Mouse (Mus musculus) left cerebral cortex, adult 11 months (tissue): ENCODE results near the gene Plekha5.
"Not testable (repeated sequence)": the region's sequence is repeated elsewhere in the genome, so short reads cannot be mapped to it uniquely, and the experiment has no call there.

ENCODE experiments used
- DNase-seq: peaks from one replicate; pipeline ENCODE4 v3.0.0; 2022; ENCODE audit warnings: low spot score

Plekha5 gene

DNA sequence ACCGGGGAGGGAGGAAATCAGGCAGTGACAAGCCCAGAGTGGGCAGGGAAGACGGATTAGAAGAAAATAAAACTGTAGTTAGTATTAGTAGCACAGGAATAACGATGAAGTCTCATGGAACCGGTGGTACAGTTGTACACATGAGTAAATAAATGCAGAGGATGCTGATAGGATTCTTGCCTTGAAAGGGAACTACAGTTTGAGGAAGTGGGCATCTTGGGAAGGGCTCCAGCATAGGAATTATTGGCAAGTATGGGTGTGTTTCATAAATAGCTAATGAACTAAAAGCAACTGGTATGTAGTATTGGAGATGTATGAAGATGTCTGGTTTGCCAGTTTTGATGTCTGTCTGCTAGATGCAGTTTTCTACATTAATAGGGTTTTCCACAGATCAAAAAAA is 99.7 kb downstream of the Plekha5 start:
- no peak for DNase-seq

DNA sequence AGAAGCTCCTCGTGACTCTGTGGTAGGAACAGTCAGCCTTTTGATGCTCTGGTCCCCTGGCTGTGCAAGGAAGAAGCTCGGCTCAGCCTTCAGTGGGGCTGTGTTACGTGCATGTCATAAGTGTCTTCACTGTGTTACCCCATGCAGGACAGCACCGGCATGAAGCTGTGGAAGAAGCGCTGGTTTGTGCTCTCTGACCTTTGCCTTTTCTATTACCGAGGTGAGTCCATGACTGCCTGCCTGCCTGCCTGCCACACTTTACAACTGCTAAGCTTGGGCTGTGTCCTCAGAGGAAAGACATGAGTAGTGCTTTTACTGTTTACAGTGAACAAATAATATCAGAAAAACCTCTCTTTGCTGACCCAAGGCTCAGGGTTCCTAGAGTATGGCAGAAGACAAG is 104.6 kb downstream of the Plekha5 start:
- DNase-seq, result no peak

DNA sequence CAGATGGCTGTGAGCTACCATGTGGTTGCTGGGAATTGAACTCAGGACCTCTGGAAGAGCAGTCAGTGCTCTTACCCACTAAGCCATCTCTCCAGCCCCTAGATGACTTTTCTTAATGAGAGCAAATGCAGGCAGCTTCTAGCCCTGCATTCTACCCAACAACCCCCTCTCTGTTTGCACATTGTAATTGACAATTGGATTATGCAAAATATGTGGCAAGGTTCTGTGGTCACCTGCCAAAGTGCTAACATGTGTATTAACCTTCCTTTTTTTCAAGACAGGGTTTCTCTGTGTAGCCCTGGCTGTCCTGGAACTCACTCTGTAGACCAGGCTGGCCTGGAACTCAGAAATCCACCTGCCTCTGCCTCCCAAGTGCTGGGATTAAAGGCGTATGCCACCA is 109.0 kb downstream of the Plekha5 start:
- DNase-seq, result not testable (repeated sequence)

DNA sequence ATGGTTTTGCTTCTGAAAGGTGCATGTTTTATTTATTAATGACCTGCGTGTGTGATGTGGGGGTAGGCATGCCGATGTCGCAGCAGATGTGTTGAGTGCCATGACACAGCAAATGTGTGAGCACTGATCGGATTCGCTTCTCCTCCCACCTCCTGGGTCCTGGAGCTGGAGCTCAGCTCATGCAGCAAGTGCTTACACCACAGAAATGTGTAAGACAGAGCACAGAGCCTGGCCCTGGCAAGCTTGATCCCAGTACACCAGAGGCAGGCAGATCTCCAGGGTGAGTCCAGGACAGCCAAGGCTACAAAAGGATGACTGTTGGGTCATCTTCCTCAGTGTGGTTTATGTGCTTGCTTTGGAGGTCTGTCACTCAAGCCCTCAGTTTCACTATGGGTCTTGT is 109.8 kb downstream of the Plekha5 start:
- no peak for DNase-seq

DNA sequence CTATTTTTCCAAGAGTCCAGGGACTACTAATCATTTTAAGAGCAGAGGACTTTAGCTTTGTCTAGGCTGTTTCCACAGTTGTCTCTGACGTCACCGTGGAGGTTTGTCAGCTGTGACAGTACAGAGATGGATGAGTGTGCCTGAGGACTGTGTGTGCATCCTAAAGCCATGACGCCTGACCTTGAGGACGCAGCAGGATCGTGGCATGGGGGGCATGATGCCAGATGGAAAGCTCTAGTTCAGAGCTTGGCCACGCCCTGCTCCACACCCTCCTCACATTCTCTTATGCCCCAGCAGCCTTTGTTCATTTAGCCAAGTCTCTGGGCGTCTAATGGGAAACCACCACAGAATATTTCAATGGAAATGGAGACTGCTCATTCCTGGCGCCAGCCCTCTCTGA is 111.7 kb downstream of the Plekha5 start:
- no peak for DNase-seq

DNA sequence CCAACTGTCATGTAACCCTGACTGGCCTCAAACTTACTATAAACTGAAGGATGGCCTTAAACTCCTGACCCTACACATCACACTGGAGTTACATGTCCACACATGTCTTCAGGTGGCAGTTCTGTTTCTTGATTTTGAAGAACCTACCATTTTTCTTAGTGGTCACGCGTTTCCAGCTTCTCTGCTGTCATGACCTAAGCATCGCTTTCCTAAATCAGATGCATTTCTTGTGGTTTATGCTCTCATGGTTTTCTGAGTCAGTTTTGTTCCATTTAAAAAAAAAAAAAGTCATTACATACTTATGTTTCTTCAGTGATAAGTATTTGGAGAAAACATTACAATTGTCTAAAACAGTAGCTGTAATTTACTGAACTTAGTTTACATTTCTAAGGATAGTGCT is 118.1 kb downstream of the Plekha5 start:
- no peak for DNase-seq

DNA sequence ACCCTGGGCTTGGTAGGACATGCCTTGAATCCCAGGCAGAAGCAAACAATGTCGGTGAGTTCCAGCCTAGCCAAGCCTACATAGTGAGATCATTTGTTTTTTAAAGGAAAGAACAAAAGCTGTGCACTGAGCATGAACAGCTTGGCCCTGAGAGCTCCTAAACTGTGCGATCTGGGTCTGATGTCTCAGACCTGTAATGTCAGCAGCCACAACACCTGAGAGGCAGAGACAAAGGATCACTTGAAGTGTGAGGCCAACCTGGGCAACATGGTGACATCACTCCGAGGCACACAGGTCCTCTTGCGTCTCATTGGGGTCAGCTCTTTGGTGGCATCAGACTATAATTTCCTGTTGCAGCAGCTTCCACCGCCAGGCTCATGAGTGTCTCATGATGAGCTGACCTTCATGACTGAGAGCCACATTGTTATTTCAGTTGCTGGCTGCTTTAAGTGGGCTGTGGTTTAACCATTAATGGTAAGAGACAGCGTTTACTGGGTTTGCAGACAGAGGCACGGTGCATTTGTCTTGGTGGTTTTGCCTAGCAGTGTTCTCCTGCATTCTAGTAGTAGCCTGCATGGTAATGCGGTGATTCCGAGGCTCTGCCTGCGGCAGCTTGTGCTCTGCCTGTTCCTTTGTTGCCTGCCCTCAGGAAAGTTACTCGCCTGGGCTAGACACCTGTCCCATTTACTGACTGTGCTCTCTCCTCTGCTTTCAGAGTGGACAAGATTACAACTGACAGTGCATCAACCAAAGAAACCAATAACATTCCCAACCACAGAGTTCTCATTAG is 119.3 kb downstream of the Plekha5 start:
- no peak for DNase-seq

DNA sequence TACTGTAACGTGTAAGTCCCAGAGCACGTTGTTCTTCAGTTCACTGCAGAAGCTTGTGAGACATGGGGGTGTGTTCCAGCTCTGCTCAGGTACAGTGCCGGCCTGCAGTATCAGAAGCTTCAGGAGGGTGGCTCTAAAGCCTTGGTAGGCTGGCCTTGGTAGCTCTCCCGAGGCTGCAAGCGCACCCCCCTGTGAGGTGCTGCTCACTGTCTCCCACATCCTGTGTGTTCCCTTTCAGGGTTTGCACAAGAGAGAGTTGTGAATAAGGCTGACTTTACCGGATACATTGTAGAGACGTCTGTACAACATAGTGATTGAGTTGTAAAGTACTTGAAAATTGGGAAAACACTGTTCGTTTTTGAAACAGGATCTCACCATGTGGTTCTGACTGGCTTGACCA is 122.2 kb downstream of the Plekha5 start:
- DNase-seq, result no peak

DNA sequence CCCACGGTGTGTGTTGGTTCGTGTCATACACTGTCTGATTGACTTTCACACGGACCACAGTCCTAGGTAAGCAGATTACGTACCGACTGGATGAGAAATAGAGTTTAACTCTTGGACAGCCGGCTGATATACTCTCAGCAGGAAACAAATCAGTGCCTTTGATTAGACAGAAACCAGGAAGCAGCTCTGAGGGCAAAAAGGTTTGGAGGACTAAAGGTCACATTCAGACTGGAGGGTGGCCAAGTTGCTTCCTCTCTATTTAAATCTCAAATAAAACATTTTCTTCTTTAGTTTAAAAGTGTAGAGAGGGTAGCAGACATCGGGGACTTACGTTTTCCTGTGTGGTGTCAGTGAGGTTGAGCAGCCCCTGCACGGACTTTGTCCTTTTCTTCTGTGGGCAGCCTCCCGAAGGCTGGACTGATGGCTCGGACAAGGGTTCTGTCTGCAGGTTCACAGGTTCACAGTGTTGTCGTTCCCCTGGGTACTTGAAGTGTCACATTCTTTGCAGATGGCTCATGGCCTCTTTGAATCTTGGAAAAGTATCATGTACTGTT is 122.9 kb downstream of the Plekha5 start:
- no peak for DNase-seq

DNA sequence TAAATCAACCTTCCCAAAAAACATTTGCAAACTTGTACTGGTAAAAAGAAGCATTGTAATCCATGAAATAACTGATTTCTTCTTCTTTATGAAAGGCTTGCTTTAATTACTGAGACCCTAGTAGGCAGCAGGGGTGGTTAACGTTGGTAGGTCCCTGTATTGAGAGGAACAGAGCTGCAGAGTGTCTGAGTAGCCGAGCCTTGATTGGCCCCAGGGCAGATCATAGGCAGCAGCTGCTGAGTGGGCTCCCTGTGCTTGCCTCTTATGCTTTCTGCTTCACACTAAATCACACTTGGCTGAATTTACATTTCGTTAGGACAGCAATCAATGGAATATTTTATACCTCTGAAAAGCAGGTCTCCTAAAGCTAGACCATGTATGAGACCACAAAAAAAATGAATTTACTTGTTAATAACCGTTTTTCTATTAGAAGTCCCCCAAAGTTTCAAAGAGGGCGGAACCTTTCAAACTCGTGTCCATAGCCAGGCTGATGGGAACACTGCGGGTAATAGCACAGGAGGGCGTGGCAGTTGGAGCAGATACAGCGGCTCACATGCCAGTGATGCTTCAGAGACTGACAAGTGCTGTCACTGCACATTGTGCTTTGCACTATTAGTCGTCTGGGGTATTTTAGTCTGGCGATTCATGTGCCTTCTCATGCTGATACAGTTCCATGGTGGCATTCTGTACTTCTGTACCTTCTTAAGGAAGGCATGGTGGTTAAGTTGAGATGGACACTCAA is 123.5 kb downstream of the Plekha5 start:
- DNase-seq, result no peak

DNA sequence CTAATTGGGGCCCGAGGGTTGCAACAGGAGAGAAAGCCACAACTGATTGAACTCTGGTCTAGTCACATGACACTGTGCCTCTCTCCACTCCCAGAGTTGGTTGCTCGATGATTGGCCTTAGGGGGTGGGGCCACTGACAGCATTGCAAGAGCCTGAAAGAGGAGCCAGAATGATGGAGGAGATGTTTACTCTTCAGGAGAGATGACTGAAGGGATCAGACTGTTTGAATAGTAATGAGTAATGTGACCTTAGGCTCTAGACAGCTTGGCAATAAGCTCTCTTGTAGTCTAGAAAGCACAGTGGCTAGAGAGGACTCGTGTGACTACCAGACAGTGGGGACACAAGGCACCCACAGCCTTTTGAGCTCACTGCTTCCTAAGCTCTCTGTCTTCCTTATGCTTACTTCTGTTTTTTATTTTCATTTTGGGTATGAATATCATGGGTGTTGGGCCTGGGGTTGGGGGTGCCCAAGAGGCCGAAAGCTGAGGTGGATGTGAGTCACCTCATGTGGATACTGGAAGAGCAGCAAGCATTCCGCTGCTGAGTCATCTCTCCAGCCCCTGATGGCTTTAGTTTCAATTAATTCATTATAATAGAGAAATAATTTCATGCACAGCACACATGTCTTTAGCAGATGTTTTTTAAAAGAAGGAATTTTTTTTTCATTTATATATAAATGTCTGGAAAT is 124.4 kb downstream of the Plekha5 start:
- DNase-seq, result no peak

DNA sequence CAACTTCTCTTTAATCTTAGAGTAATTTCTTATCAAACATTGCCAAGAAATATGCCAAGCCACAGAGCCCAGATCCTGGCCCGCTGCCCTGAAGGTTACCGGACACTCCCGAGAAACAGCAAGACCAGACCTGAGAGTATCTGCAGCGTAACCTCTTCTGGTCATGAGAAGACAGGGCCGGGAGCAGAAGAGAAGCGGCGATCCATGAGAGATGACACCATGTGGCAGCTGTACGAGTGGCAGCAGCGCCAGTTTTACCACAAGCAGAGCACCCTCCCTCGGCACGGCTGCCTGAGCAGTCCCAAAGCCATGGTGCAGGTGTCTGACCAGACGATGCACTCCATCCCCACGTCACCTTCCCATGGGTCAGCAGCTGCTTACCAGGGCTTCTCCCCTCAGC is 126.9 kb downstream of the Plekha5 start:
- no peak for DNase-seq

DNA sequence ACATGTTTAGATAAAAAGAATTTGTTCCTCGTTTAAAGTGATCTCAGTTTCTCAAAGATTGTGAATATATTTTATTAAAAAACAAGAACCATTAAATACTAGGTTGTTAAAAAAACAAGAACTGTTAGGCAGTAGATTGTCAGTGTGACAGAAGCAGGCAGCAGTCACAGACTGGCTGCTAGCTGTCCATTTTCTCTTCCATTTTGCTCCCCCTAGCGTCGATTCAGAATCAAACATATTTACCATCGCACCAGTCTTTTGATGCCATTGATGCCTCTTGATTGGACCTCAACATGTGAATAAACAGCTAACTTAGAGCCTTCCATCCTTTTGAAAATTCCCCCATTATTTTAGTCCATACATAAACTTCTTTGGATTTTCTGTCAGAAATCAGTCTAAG is 130.4 kb downstream of the Plekha5 start:
- no peak for DNase-seq

DNA sequence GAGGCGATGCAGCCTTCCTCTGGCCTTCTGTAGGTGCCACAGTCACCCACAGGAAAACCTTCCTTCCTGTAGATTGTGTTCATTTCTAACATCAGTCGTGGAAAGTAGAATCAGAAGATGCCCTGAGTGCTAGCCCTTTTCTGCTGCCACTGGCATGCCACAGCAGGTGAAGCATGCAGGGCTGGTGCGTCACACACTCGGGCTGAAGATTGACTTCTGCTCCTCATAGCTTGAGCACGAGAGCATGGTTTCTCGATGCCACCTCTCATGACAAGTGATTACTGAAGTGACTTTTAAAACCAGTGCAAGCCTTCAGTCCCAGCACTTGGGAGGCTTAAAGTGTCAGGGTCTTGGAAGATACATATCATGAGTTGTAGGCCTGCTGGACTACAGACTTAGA is 135.6 kb downstream of the Plekha5 start:
- DNase-seq, result no peak

DNA sequence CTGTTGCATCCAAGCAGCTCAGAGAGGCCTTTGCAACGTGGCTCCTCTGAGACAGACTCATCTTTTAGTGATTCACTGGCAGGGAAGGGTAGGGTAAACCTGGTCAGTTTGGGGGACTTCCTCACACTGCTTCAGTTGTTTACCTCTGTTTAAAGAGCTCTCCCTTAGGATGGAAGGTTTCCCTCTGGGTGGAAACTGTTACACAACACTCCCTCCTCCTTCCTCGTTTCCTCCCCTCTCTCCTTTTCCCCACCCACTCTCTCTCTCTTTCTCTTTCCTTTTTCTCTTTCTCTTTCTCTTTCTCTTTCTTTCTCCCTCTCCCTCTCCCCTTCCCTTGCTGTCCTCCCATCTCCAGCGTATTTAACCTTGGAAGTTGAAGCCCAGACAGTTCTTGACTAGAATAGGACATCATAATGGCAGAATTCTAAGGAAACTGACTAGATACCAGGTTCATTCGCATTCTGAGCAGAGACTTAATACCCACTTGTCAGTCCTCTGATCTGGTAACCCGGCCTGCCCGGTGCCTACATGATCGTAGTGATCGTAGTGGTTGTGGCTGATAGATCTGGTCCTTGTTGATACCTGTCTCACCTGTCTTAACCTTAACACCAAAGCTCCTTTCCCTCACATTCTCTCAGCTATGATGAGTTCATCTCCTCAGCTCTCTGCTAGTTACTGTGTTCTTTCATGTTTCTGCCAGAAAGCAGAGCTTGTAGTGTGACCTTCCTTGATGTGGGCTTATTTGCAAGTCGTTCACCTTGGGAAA is 137.5 kb downstream of the Plekha5 start:
- no peak for DNase-seq

DNA sequence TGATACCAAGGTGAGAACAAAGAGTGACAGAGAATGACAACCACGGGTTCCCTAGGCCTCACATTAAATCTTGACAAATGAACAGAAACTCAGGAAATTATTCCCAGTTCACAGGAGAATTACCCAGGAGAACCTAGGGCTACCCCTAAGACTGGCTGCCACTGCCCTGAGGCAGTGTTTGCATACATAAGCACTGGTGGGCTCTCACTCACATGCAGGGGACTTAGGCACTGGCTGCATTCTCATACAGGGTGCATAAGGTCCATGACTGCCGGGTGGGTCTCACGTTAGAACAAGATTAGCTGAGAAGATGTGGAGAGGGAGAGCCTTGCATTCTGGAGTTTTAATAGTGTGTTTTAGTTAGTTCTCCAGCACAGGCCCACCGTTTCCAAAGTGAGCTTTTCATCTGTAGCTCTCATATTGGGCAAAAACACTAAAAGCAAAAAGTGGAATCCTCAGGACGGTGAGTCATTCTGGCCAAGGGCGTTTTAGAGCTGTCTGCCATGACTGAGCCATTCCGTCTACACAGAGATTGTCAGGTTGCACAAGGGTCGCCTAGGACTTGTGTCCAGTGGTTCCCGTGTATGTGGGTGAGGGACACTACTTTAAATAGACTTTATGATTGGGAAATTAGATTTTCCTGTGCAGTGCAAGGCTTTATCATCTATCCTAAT is 138.2 kb downstream of the Plekha5 start:
- no peak for DNase-seq

DNA sequence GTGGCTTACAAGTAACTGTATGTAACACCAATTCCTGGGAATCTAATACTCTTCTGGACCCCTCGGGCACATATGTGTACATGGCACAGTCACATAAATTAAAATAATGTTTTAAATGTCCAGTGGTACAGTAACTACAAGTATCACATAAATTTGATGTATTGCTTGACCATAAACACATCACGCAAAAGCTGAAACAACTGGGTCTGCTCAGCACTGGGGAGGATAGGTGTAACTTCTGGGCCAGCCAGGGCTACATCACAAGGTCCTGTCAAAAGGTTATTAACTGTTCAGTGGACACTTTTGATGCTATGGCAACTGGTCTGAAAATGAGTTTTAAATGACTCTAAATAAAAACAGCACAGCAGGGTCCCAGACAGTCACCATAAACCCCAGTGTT is 143.3 kb downstream of the Plekha5 start:
- no peak for DNase-seq

DNA sequence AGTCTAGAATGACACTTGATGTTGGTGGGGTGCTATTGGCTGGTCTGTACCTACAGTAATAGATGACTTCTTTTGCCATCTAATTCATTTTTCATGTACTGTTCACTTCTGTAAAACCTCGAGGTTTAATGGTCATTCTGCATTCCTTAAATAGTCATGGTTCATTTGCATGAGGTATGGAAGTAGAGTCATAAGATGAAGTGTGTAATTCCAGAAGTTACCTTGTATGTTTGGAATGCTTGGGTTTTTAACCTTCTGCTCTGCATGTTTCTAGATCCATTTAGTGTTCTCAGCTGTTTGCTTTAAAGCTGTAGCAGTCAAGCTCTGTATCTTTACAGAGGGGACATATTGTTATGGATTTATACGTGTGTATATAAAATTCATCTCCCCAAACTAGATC is 144.0 kb downstream of the Plekha5 start:
- no peak for DNase-seq

DNA sequence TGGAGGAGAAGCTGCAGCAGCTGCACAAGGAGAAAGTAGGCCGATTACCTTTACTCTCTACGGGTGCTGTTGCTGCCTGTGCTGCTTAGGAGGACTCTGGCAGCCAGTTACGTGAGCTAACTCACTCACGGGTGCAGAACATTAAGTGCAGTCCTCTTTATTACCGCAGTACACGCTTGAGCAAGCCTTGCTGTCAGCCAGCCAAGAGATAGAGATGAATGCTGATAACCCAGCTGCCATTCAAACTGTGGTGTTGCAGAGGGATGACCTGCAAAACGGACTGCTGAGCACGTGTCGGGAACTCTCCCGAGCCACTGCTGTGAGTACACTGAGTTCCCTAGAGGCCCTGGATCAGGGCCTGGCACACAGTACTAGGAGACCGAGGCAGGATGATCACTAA is 146.3 kb downstream of the Plekha5 start:
- DNase-seq, result no peak

DNA sequence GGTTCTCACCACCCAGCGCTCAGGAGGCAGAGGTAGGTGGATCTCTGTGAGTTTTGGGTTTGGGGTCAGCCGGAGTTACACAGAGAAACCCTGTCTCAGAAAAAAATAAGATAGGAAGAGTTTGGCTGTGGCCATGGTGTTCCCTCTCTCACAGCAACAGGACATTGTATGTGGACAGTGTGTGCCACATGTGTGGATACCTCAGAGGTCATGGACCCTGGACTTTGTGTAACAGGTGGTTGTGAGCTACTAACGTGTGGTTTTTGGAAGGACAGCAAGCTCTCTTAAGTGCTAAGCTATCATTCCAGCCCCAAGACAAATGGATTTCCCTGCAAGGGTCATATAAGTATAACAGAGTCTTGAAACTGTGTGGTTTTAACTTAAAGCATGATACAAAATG is 151.1 kb downstream of the Plekha5 start:
- DNase-seq, result no peak

DNA sequence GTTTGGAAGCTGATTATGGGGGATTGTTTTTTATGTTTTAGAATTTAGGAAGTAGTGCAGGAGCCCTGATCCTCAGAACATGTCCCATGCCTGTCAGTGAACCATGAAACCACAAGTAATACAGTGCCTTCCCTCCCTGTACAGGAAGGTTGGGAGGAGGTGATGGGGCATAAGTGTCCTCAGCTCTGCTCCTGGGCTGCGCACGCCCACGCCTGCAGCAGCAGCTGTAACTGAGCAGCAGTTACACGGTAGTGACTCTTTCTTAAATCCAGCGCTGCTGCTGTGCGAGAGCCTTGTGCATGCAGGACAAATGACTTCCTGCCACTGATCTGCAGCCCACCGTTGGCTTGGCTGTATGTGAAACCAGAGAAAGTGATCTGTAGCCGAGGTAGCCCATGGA is 152.3 kb downstream of the Plekha5 start:
- DNase-seq, result no peak
